Mouse (Mus musculus) hindbrain, embryonic 13.5 days (tissue): ENCODE measurements around the gene Tfdp2. TPM values are rescaled to one million over a fixed set of nuclear protein-coding genes. Genes with fewer than 3 reads are reported as not detected.
"Not testable (repeated sequence)": the region's sequence is repeated elsewhere in the genome, so short reads cannot be mapped to it uniquely, and the experiment has no call there.

Source experiments
- ATAC-seq: fragments of 200-750 bp; cut with Nextera tagmentation; 2 replicates; pipeline ENCODE4 v1.8.0; 2017; ENCODE audit warnings: moderate TSS enrichment; ENCODE audit not compliant: low FRiP score
- H3K27ac ChIP-seq: fragments of 300-500 bp; sonication (generic); 2 replicates; pipeline ENCODE4 v1.5.1; 2015; ENCODE audit warnings: inconsistent platforms, mild to moderate bottlenecking, moderate library complexity
- H3K27me3 ChIP-seq: fragments of 300-500 bp; sonication (generic); 2 replicates; pipeline ENCODE4 v1.6.1; 2015; ENCODE audit warnings: mild to moderate bottlenecking, inconsistent platforms
- H3K36me3 ChIP-seq: fragments of 300-500 bp; sonication (generic); 2 replicates; pipeline ENCODE4 v1.6.1; 2015; ENCODE audit warnings: mild to moderate bottlenecking, inconsistent platforms
- H3K4me1 ChIP-seq: fragments of 300-500 bp; sonication (generic); replicated peaks from 2 replicates; pipeline ENCODE4 v1.6.1; 2015; ENCODE audit warnings: inconsistent platforms
- H3K4me2 ChIP-seq: fragments of 300-500 bp; sonication (generic); 2 replicates; pipeline ENCODE4 v1.6.1; 2015; ENCODE audit warnings: inconsistent platforms, mild to moderate bottlenecking, moderate library complexity
- H3K4me3 ChIP-seq: fragments of 300-500 bp; sonication (generic); 2 replicates; pipeline ENCODE4 v1.5.1; 2015; ENCODE audit warnings: mild to moderate bottlenecking, inconsistent platforms
- H3K9ac ChIP-seq: fragments of 300-500 bp; sonication (generic); 2 replicates; pipeline ENCODE4 v1.6.1; 2015; ENCODE audit warnings: mild to moderate bottlenecking, inconsistent platforms
- H3K9me3 ChIP-seq: fragments of 300-500 bp; sonication (generic); 2 replicates; pipeline ENCODE4 v1.6.1; 2016; ENCODE audit warnings: inconsistent platforms
- whole genome bisulfite sequencing: fragments of 180-500 bp; shearing (Covaris S2); methylation state at CpG from one replicate; pipeline ENCODE4 v1.1.7; 2015; 5-methylcytosine and 5-hydroxymethylcytosine counted together
- polyA plus RNA-seq: library from polyadenylated mRNA; unstranded; fragments of >200 nt; fragmentation: Nextera tagmentation; extraction: Ambion mirVana; gene quantifications from 2 replicates; pipeline ENCODE4 v1.2.1, GENCODE M21; 2015

Gene Tfdp2
- polyA plus RNA-seq: 30.8 and 33.3 TPM in 2 replicates

DNA sequence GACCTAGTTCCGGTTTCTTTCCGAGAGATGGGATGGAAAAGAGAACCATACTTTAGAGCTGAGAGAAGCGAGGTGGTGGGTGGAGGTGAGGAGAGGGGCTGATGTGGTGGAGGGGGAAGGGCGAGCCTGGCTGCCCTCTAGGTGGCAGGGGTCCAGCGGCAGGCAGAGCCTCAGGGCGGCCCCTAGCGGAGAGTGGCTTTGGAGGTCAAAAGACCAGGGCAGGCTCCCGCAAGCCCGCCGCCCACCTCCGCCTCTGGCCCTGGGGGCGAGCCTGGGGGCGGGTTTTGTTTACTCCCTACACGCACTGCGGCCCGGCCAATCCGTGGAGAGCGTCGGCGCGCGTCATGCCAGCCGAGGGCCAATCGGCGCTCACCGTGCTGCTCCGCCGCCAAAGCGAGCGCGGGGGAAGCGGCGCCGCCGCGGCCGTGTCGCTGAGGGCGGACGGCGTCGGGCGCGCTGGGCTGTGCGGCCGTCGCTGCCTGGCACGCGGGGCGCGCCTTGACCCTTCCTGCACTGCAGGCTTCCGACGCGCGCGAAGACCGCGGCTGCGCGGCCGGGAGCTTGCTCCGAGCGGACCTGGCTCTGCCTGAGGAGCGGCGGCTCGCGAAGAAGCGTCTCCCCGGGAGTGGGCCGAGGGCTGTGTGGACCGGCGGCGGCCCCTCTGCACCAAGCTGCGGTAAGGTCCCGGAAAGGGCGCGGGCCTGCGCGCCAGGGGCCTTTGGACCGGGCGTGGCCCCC lies at the start of gene Tfdp2:
TSS of gene Tfdp2 (plus strand) at position 391 of the 738 bp plus-strand sequence.
- H3K4me1 ChIP-seq: peaks cover 21% of the 10 kb centered on the region
- ATAC-seq: peak; percentile 99
- H3K4me2 ChIP-seq: peak within 1 kb of the TSS; percentile 99
- peak within 1 kb of the TSS; percentile 83 for H3K27ac ChIP-seq
- H3K9me3 ChIP-seq: no peaks in the 10 kb centered on the region
- no peaks in the 10 kb centered on the region for H3K27me3 ChIP-seq
- WGBS: under 1% methylated on average over 75 of the region's 81 CpGs
- H3K36me3 ChIP-seq: no peaks in the 10 kb centered on the region
- peak within 1 kb of the TSS; percentile 87 for H3K9ac ChIP-seq
- H3K4me3 ChIP-seq: peak within 1 kb of the TSS; percentile 91

DNA sequence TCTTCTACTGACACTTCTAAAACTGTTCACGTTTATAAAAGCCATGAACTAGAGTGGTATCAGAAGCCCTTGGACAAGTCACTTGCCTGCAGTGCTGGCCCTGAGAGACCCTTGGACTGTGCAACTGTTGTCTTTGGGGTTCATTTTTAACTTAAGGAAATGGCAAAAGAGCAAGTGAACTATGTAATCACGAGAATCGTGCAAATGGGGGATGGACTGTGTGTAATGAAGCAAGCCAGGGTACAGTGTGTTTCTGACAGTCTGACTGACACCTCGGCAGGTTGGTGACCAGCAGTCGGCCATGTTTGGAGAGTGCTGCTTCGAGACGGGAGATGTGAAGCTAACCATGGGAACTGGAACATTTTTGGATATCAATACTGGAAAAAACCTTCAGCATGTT lies 43.3 kb upstream of the Tfdp2 start:
- no peaks in the 10 kb centered on the region for H3K4me1 ChIP-seq
- no peak overlapping the region for H3K4me3 ChIP-seq
- H3K9ac ChIP-seq: no peak overlapping the region
- no peak overlapping the region for H3K4me2 ChIP-seq
- no peaks in the 10 kb centered on the region for H3K9me3 ChIP-seq
- no peak overlapping the region for H3K27ac ChIP-seq
- 91% methylated on average over 7 of the region's 7 CpGs for WGBS
- no peak for ATAC-seq
- peaks cover 10% of the 10 kb centered on the region for H3K36me3 ChIP-seq
- H3K27me3 ChIP-seq: no peaks in the 10 kb centered on the region

DNA sequence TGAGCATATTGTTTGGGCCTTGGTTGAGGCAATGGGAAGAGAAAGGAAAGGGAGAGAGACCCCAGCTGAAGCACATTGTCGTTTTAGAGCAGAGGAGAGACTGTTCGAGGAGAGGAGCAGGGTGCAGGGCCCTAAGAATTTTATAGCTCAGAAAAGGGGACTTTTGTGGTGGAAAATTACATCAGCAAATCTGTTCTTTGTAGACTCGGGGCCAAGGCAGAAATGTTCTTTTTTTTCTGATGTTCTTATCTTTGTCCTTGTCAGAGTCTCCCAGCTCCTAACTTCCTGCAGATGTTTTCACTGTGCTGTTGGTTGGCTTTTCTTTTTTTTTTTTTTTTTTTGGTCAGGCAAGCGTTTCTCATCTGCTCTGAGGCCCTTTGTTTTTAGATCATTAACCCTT lies 37.6 kb upstream of the Tfdp2 start:
- 69% methylated on average over 4 of the region's 4 CpGs for WGBS
- H3K27me3 ChIP-seq: no peaks in the 10 kb centered on the region
- ATAC-seq: no peak
- no peak overlapping the region for H3K27ac ChIP-seq
- no peak overlapping the region for H3K4me2 ChIP-seq
- no peaks in the 10 kb centered on the region for H3K4me1 ChIP-seq
- no peaks in the 10 kb centered on the region for H3K9me3 ChIP-seq
- H3K9ac ChIP-seq: no peak overlapping the region
- no peak overlapping the region for H3K4me3 ChIP-seq
- H3K36me3 ChIP-seq: no peaks in the 10 kb centered on the region; the same call in 1 of the 2 replicates

DNA sequence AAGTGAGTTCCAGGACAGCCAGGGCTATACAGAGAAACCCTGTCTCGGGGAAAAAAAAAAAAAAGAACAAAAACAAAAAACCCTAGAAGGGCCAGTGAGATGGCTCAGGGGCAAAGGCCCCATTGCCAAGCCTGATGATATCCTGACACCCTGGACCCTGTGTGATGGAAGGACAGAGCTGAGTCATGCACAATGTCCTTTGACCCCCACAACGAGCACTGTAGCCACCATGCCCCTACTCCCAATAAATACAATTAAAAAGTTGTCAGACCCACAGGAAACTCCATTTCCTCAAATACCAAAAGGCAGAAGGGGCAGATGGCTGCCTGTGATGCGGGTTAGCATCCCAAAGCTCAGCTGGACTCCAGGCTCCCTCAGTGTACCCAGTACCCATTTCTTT lies 37.0 kb upstream of the Tfdp2 start:
- H3K9ac ChIP-seq: no peak overlapping the region
- H3K36me3 ChIP-seq: no peaks in the 10 kb centered on the region; the same call in 1 of the 2 replicates
- H3K9me3 ChIP-seq: no peaks in the 10 kb centered on the region
- ATAC-seq: no peak
- H3K4me3 ChIP-seq: no peak overlapping the region
- 71% methylated on average over 3 of the region's 3 CpGs for WGBS
- H3K27me3 ChIP-seq: no peaks in the 10 kb centered on the region
- H3K4me2 ChIP-seq: no peak overlapping the region
- no peaks in the 10 kb centered on the region for H3K4me1 ChIP-seq
- no peak overlapping the region for H3K27ac ChIP-seq

DNA sequence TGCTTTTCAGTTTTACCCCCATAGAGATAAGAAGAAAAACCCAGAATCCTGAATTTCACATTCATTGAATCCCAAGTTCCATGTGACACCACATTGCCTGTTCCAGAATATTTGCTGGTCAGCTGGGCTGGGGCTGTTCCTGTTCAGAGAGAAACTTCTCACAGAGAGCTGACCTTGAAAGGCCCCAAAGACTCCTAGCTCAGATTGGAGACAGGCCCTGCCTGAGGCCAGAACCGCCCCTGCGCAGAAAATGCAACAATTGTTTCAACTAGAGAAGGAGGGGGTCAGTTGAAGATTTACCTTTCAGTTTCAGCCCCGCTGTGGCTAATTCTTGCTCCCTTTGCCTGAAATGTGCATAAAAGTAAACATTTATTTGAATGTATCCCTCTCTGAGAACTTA lies 35.3 kb upstream of the Tfdp2 start:
- 81% methylated on average over 3 of the region's 3 CpGs for WGBS
- ATAC-seq: no peak
- Histone ChIP-seq H3K9me3 (no peaks in the 10 kb centered on the region), H3K4me3 (no peak overlapping the region), H3K4me2 (no peak overlapping the region), H3K27me3 (no peaks in the 10 kb centered on the region), H3K36me3 (no peaks in the 10 kb centered on the region; the same call in 1 of the 2 replicates), H3K27ac (no peak overlapping the region), H3K9ac (no peak overlapping the region), H3K4me1 (no peaks in the 10 kb centered on the region)

DNA sequence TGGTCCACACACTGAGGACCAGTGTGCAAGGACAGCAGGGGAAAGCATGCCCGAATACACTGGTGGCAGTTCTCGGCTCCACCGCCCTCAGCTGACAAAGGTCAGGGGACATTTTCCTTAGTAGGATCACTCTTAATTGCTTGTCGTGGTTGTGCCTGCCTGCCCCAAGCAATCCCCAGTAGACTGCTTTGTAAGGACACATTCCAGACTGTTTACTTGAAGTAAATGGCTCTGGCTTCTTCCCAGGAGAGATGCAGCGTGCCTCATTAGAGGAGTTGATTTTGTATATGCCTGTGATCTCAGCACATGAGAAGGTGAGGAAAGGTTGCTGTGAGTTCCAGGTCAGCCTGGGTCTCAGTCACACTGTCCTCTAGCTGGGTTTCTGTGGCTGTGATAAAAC lies 33.7 kb upstream of the Tfdp2 start:
- Histone ChIP-seq H3K4me3 (no peak overlapping the region), H3K27ac (no peak overlapping the region), H3K9ac (no peak overlapping the region), H3K9me3 (no peaks in the 10 kb centered on the region), H3K36me3 (no peaks in the 10 kb centered on the region; the same call in 1 of the 2 replicates), H3K4me1 (no peaks in the 10 kb centered on the region), H3K27me3 (no peaks in the 10 kb centered on the region), H3K4me2 (no peak overlapping the region)
- WGBS: 72% methylated on average over 5 of the region's 5 CpGs
- no peak for ATAC-seq

DNA sequence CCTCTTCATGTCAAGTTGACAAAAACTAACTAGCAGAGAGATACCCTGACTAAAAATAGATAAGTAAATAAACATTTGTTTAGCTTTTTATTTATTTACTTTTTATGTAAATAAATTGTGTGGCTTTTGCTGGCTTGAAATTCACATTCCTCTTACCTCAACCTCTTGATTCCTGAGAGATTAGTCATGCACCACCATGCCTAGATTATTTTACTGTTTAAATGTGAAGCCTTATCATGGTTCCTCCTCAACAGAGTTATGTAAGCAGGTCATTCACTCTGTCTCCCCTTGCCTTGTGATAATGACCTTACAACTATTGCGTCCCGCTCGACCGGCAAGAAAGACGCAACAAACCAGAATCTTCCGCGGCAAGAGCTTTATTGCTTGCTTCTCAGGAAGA lies 32.6 kb upstream of the Tfdp2 start:
- Histone ChIP-seq H3K9ac (no peak overlapping the region), H3K9me3 (no peaks in the 10 kb centered on the region), H3K27me3 (no peaks in the 10 kb centered on the region), H3K4me3 (no peak overlapping the region), H3K27ac (no peak overlapping the region), H3K4me2 (no peak overlapping the region), H3K36me3 (no peaks in the 10 kb centered on the region; the same call in 1 of the 2 replicates), H3K4me1 (no peaks in the 10 kb centered on the region)
- ATAC-seq: no peak
- WGBS: 97% methylated on average over 7 of the region's 7 CpGs

DNA sequence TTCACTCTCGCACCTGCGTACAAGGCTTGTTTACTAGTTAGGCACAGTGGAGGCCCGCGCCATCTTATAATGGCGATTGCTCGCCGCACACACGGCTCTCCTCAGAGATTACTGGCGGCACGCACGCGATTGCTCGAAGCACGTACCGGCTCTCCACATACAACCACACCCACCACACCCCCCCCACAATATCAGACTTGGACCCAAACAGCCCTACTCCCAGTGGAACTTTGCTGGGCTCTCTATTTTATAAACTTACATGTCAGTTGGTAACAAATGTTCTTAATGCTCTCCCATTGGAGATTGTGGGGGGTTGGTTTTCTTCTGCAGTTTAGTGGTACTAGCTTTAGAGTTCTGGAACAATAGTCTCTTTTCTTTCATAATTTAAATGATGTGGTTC lies 32.1 kb upstream of the Tfdp2 start:
- 98% methylated on average over 15 of the region's 15 CpGs for WGBS
- not testable (repeated sequence) for H3K27ac ChIP-seq, H3K9me3 ChIP-seq, H3K36me3 ChIP-seq, H3K4me1 ChIP-seq, H3K9ac ChIP-seq, H3K4me2 ChIP-seq, H3K4me3 ChIP-seq, ATAC-seq, H3K27me3 ChIP-seq

DNA sequence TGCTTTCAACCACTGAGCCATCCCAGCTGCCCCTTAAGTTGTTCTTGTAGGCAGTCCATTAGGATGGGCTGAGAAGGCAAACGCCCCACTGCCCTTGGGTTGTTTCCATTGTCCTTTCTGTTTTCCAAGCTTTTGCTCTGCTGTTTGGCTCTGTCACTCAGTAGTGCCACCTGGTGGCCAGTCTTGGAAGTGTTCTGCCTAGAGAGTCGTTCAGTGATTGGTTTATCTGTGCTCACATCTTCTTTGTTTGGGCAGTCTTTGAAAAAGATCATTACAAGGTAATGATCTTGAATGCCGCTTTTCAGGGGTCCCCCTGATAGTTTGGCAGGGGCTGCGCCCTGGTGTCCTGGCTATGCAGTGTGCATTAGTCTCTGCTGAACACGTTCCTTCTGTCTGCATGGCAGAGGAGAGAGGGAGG lies 28.9 kb upstream of the Tfdp2 start:
- H3K4me1 ChIP-seq: no peaks in the 10 kb centered on the region
- no peak overlapping the region for H3K4me2 ChIP-seq
- no peak; the same call in 1 of the 2 replicates for ATAC-seq
- H3K27me3 ChIP-seq: no peaks in the 10 kb centered on the region
- no peak overlapping the region for H3K4me3 ChIP-seq
- H3K9ac ChIP-seq: no peak overlapping the region
- 22% methylated on average over 5 of the region's 5 CpGs for WGBS
- H3K27ac ChIP-seq: no peak overlapping the region
- no peaks in the 10 kb centered on the region for H3K9me3 ChIP-seq
- no peaks in the 10 kb centered on the region; the same call in 1 of the 2 replicates for H3K36me3 ChIP-seq

DNA sequence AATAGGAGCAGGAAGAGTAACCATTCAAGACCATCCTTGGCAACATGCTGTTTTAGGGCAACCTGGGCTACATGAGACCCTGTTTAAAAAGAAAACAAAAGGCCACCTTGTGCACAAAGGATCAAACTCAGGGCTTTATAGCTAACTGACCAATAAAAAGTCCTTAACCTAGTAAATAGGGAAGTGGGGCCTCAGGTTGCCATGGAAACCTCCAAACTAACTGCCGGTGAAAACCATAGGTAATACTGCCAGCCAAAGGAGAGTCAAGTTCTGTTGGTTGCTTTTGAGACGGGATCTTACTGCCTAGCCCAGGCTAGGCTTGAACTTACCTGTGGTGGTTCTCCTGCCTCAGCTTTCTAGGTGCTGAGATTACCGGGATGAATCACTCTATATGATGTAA lies 25.5 kb upstream of the Tfdp2 start:
- Histone ChIP-seq H3K27me3 (no peaks in the 10 kb centered on the region), H3K36me3 (no peaks in the 10 kb centered on the region), H3K4me2 (no peak overlapping the region), H3K4me3 (no peak overlapping the region), H3K9me3 (no peaks in the 10 kb centered on the region), H3K27ac (no peak overlapping the region), H3K4me1 (no peaks in the 10 kb centered on the region), H3K9ac (no peak overlapping the region)
- no peak for ATAC-seq
- 65% methylated on average over 3 of the region's 3 CpGs for WGBS

DNA sequence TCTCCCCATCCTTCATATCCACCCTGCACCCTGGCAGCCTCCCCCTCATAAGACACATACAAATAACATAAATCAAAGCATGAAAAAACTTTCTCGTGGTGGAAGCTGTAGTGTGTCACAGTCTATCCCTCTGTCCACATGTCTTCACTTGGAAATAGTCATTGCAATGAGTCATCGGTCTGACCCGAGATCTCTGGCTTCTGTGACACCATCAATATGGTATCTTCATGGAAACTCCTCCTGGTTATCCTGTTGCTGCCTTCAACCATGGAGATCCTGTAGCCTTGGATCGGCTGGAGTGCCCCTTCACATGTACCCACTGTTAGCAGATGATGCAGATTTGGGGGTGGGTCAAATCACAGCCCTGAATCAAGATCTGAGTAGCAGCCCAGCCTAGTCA lies 11.2 kb upstream of the Tfdp2 start:
- ATAC-seq: no peak

DNA sequence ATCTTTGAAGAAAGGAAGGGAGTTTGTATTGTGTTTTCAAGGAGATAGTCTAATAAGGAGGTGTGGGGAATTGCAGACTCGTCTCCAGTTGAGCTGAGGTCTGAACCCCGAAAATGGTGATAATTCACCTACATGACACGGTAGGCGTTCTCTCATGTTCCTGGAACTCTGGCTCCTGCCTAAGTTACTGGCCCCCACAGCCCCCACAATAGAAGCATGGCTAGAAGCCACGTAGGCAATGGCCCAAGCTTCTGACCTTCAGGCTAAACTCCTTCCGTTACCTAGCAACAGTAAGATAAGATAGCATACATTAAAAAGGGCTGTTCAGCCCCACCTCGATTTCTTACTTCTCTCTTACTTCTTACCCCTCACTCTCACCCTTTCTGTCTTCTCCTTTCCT lies 9.4 kb upstream of the Tfdp2 start:
- H3K9ac ChIP-seq: no peak overlapping the region
- H3K27ac ChIP-seq: no peak overlapping the region
- no peak overlapping the region for H3K4me3 ChIP-seq
- no peaks in the 10 kb centered on the region for H3K4me1 ChIP-seq
- no peak for ATAC-seq
- no peaks in the 10 kb centered on the region; the same call in 1 of the 2 replicates for H3K36me3 ChIP-seq
- no peaks in the 10 kb centered on the region for H3K27me3 ChIP-seq
- 79% methylated on average over 7 of the region's 7 CpGs for WGBS
- no peak overlapping the region for H3K4me2 ChIP-seq
- no peaks in the 10 kb centered on the region for H3K9me3 ChIP-seq

More for the DNA sequence above, 11.2 kb upstream of the Tfdp2 start:
- no peak overlapping the region for H3K4me3 ChIP-seq
- H3K27me3 ChIP-seq: no peaks in the 10 kb centered on the region
- no peaks in the 10 kb centered on the region for H3K4me1 ChIP-seq
- H3K9ac ChIP-seq: no peak overlapping the region
- 88% methylated on average over 4 of the region's 4 CpGs for WGBS
- H3K9me3 ChIP-seq: no peaks in the 10 kb centered on the region
- H3K36me3 ChIP-seq: no peaks in the 10 kb centered on the region; the same call in 1 of the 2 replicates
- no peak overlapping the region for H3K4me2 ChIP-seq
- H3K27ac ChIP-seq: no peak overlapping the region

DNA sequence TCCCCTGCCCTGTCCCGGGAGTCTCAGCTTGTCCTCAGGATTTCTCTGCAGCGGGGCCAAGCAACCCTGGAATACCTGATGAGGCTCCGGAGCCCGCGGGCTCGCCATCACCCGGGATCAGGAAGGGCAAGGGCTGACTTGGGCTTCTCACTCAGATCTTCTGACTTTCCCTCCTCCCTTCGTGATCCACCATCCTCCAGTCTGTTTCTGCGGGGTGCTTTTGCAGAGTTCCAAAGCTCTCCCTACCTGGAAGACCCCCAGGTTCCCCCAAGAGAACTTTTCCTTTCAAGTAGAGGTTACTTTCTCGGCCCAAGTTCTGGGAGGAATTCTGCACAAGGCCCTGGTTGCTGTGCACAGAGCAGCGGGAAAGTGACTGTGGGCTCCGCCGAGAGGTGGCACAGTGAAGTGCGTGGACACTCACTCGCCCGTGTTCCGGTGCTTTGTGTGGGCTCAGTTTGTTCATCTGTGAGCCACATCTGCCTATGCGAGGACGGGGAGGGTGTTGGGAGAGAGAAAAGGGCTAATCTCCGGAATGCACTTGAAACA lies 634 bp downstream of the Tfdp2 start:
- peak overlapping the region; percentile 99 for H3K4me2 ChIP-seq
- peaks cover 21% of the 10 kb centered on the region for H3K4me1 ChIP-seq
- H3K9ac ChIP-seq: peak overlapping the region; percentile 87
- peak overlapping the region; percentile 91 for H3K4me3 ChIP-seq
- no peaks in the 10 kb centered on the region for H3K27me3 ChIP-seq
- peak overlapping the region; percentile 83 for H3K27ac ChIP-seq
- no peaks in the 10 kb centered on the region for H3K9me3 ChIP-seq
- no peaks in the 10 kb centered on the region for H3K36me3 ChIP-seq
- 0% methylated on average over 20 of the region's 20 CpGs for WGBS
- peak; percentile 30; the same call in 1 of the 2 replicates for ATAC-seq
